Mouse (Mus musculus) kidney, postnatal 14 days (tissue): ENCODE results near the gene Rdh5.

Experiments
- DNase-seq: peaks from one replicate; pipeline ENCODE4 v3.0.0; 2022; ENCODE audit warnings: mixed read lengths

The Rdh5 gene

GRCm38 (mm10) chr10:128902409-128902988 is 20.2 kb downstream of the Rdh5 start:
- DNase-seq: peak; percentile 69

- no peak for DNase-seq
These were observed 21.3 kb downstream of the Rdh5 start for GRCm38 (mm10) chr10:128901409-128901808.

DNA sequence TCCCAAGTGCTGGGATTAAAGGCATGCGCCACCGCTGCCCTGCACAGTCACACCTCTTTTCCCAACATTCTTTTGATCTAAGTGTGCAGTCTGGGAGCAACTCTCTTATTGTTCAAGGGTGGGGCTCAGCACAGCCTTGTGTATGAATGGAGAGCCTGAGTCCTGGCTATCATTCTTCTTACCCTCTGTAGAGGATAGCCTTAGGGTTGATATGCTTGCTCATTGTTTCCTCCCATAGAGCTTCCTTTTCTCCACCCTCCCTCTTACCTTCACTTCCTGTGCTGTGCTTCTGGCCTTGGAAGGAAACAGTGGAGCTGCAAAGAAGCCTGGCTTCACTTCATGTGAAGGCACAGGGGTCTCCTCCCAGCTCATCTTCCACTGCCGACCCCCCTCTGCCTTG is 22.0 kb downstream of the Rdh5 start, which contains the start of gene Cd63:
Gene Cd63 (plus strand): TSS at position 292 of the 400 bp plus-strand sequence.
- no peak for DNase-seq

DNA sequence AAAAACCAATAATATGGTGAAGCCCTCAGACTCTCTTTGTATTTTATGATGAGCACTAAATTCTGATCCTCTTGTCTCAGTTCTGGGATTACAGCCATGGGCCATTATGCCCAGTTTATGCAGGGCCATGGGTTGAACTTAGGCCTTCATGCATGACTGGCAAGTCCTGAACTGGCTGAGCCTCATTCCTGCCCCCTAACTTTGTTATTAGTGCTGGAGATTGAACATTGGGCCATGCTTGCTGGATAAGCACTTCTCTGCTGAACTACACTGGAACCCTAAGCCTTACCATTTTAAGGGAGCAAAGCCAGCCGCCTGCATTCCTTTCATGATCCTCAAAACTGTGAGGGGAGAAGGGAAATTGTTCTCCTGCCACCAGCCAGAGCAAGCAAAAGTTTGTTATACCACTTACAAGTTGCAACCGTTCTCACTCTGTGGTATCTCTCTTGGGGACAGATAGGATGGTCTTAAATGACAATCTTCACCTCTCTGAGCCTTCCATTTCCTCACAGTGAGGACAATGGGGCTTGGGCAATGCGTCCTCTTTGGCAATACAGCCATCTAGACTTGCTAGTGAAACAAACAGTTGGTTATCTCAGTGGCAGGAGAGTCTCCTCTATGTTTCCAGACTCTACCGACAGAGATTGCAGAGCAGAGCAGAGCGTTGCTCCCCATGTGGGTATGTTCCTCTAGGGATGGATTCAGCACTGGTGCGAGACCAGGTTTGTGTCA is 22.8 kb downstream of the Rdh5 start:
- DNase-seq: peak; percentile 78

GRCm38 (mm10) chr10:128897501-128897900 is 25.2 kb downstream of the Rdh5 start:
- no peak for DNase-seq

DNA sequence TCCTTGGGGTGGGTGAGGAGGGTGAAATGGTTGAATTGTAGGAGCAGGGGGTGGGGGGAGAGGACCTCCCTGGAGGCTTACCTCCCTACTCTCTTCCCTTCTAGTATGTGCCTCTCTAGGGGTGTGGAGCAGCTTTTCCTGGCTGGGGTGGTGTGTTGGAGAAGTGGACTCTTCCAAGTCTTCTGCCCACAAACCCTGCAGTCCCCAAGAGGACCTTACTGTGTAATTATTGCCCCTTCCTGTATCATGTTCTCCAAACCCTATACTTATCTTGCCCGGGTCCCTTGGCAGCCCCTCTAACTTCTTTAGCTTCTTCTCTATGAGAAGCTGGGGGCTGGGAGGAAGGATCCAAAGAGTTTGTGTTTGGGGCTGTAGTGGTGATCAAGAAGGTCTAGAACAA is 25.9 kb downstream of the Rdh5 start:
- no peak for DNase-seq

GRCm38 (mm10) chr10:128895952-128896693 is 26.6 kb downstream of the Rdh5 start:
- DNase-seq: peak; percentile 84

DNA sequence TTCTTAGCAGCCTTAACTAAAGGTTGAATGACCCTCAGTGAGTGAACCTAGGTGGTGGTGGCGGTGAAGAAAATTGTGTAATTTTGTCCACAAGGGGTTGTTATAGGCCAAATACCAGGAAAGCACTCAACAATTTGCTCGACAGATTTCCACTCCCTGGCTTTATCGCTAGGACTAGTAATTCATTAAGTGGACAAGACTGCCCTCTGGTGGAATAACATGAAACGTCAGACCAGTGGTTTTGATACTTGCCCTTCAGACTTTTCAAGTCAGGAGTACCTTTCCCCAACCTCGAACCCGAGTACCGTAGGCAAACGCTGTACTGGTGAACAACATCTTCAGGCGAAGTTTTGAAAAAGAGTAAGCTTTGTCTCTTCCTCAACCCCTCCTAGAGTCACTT is 27.3 kb downstream of the Rdh5 start:
- peak; percentile 92 for DNase-seq

- no peak for DNase-seq
These were observed 30.4 kb downstream of the Rdh5 start for GRCm38 (mm10) chr10:128892246-128892645.

GRCm38 (mm10) chr10:128891296-128892094 is 31.2 kb downstream of the Rdh5 start, which contains the start of gene Gdf11:
Gene Gdf11, minus strand, starts transcription at chr10:128891718.
- peak; percentile 75 for DNase-seq

DNA sequence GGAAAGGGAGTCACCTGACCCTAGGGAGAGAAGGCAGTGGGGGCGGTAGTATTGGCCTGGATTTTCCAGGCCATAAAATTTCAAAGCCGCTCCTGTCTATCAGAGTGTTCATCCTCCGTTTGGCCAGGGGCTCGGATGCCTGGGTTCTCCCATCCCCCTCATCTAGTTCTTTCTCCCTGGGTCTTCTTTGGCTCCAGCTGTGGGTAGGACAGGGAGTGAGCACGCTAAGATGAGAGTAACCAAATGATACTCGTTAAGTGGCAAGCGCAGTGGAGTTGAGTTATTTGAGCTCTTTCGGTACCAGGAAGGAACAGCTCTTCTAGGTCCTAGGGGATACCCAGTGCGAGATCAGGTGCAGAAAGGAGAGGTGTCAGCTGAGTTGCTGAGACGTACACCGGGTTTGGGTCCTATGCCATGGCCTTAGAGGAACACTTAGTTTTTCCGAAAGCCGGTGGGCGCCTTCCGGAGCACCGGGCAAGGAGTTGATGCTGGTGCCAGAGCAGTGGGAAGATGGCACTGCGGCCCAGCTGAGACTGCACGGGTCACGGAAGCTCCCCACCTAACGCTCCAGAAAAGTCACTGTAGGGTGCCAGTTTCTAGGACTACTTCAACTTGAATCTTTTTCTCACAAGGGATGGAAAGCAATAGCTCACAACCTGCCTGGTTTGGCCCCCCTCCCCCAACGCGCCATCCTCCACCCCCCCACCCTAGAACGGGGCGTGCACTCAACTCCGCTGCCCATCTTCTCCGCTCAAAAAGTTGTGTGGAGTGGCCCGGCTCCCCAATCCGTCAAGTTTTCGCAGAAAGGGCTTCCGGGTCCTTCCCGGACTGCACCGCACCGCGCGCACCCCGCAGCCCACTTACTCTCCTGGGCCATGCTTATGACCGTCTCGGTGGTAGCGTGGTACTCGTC is 32.0 kb downstream of the Rdh5 start:
- no peak for DNase-seq

DNA sequence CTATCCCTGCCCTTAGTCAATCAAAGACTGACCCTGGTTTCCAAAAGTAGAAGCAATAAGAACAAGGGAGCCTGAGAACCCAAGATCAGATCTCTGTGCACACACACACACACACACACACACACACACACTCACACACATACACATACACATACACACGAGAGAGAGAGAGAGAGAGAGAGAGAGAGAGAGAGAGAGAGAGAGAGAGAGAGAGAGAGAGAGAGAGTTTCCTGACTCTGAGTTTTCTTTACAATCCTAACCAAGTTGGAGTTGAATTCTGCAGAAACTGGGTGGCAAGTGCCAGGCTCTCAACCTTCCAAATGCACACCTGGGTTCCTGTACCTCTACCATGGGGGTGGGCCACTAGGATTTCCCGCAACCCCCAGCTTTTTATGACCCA is 32.8 kb downstream of the Rdh5 start:
- DNase-seq: no peak

GRCm38 (mm10) chr10:128888941-128889827 is 33.5 kb downstream of the Rdh5 start:
- no peak for DNase-seq

- DNase-seq: peak; percentile 42
These were observed 40.6 kb downstream of the Rdh5 start for GRCm38 (mm10) chr10:128882067-128882466.

DNA sequence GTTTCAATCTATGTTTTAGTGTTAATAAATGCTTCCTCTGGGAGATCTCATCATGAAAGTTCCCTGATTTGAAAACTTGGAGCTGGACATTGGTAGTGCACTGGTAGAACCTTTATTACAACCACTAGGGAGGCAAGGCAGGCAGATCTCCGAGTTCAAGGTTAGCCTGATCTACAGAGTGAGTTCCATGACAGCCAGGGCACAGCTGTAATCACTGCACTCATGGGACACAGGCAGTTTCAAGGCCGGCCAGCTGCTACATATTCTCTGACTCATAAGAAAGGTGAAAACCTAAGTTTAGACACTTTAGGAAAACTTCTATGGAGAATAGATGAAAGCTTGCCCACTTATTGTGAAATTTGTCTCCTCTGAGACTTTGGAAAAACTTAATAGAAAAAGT is 43.9 kb downstream of the Rdh5 start:
- DNase-seq: no peak

DNA sequence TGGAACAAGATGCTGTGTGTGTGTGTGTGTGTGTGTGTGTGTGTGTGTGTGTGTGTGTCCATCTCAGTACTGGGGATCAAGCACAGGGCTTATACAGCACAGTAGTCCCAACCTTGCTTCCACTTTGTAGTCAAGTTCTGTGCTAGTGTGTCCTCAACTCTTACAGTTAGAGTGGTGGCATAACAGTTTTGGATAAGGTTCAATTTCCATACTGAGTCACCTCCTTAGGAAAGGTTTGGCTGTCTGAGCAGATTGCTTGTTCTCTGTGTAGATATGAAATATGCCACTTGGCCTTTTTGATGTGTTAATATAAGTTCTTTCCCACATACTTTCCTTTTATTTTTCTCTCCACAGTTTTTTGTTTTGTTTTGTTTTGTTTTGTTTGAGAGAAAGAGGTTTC is 44.4 kb downstream of the Rdh5 start:
- no peak for DNase-seq

GRCm38 (mm10) chr10:128870341-128870740 is 52.3 kb downstream of the Rdh5 start:
- DNase-seq: no peak

DNA sequence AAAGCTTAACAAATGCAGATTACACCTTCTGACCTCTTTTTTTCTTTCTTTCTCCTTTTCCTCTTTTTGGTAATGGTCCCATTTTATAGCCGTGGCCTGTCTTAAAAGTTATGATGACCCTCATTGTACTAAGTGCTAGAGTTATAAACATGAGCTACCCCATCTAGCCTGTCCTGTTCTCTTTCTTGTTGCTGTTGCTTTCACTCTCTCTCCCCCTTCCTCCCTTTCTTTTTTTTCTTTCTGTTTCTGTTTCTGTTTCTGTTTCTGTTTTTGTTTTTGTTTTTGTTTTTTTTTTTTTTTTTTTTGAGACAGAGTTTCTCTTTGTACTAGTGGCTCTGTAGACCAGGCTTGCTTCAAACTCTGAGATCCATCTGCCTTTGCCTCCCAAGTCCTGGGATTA is 56.2 kb downstream of the Rdh5 start:
- no peak for DNase-seq

GRCm38 (mm10) chr10:128866042-128866441 is 56.6 kb downstream of the Rdh5 start:
- DNase-seq: no peak
